Mouse (Mus musculus) hindbrain, postnatal 0 days (tissue): ENCODE results near the gene Adrb1. TPM values are rescaled to one million over a fixed set of nuclear protein-coding genes. Genes with fewer than 3 reads are reported as not detected.

Experiments used
- ATAC-seq: fragments of 200-750 bp; cut with Nextera tagmentation; 2 replicates; pipeline ENCODE4 v1.8.0; 2017; ENCODE audit warnings: mild to moderate bottlenecking, moderate TSS enrichment, moderate library complexity
- DNase-seq: peaks from one replicate; pipeline ENCODE4 v3.0.0-alpha.2; 2015; ENCODE audit warnings: low spot score
- H3K27ac ChIP-seq: fragments of 300-500 bp; sonication (generic); 2 replicates; pipeline ENCODE4 v1.5.1; 2014; ENCODE audit warnings: mild to moderate bottlenecking
- H3K27me3 ChIP-seq: fragments of 300-500 bp; sonication (generic); 2 replicates; pipeline ENCODE4 v1.6.1; 2014; ENCODE audit warnings: low read length, mixed read lengths; ENCODE audit not compliant: insufficient read depth
- H3K36me3 ChIP-seq: fragments of 300-500 bp; sonication (generic); 2 replicates; pipeline ENCODE4 v1.6.1; 2014; ENCODE audit warnings: low read length, mixed read lengths; ENCODE audit not compliant: insufficient read depth
- H3K4me1 ChIP-seq: fragments of 300-500 bp; sonication (generic); 2 replicates; pipeline ENCODE4 v1.6.1; 2014; ENCODE audit warnings: antibody characterized with exemption, low read length, mixed read lengths; ENCODE audit not compliant: insufficient read depth
- H3K4me2 ChIP-seq: fragments of 300-500 bp; sonication (generic); 2 replicates; pipeline ENCODE4 v1.6.1; 2014; ENCODE audit warnings: low read depth, mild to moderate bottlenecking, low read length, moderate library complexity, mixed read lengths
- H3K4me3 ChIP-seq: fragments of 300-500 bp; sonication (generic); 2 replicates; pipeline ENCODE4 v1.5.1; 2014; ENCODE audit warnings: low read length
- H3K9ac ChIP-seq: fragments of 300-500 bp; sonication (generic); replicated peaks from 2 replicates; pipeline ENCODE4 v1.6.1; 2014; ENCODE audit warnings: mild to moderate bottlenecking, low read length, moderate library complexity, mixed read lengths
- H3K9me3 ChIP-seq: fragments of 300-500 bp; sonication (generic); 2 replicates; pipeline ENCODE4 v1.6.1; 2016; ENCODE audit warnings: low read length, mixed read lengths
- CTCF ChIP-seq: IDR thresholded peaks from 2 replicates; pipeline ENCODE4 v1.5.1; 2016; ENCODE audit warnings: antibody characterized with exemption, control low read depth, low read depth
- WGBS: fragments of 180-500 bp; shearing (Covaris S2); extraction: QIAGEN DNeasy Blood & Tissue Kit; methylation state at CpG from one replicate; pipeline ENCODE4 v1.1.7; 2014; 5-methylcytosine and 5-hydroxymethylcytosine counted together
- polyA plus RNA-seq: library from polyadenylated mRNA; unstranded; fragments of >200 nt; fragmentation: Nextera tagmentation; extraction: Ambion mirVana; gene quantifications from 2 replicates; pipeline ENCODE4 v1.2.1, GENCODE M21; 2015
- total RNA-seq: library from RNA; depleted of rRNA; stranded (reverse); fragments of >200 nt; gene quantifications from 2 replicates; pipeline ENCODE4 v1.2.3, GENCODE M21; 2014; rRNA removed

Adrb1 gene
- total RNA-seq (3.2 and 7.0 TPM in 2 replicates), polyA plus RNA-seq (1.7 and 2.1 TPM in 2 replicates)

DNA sequence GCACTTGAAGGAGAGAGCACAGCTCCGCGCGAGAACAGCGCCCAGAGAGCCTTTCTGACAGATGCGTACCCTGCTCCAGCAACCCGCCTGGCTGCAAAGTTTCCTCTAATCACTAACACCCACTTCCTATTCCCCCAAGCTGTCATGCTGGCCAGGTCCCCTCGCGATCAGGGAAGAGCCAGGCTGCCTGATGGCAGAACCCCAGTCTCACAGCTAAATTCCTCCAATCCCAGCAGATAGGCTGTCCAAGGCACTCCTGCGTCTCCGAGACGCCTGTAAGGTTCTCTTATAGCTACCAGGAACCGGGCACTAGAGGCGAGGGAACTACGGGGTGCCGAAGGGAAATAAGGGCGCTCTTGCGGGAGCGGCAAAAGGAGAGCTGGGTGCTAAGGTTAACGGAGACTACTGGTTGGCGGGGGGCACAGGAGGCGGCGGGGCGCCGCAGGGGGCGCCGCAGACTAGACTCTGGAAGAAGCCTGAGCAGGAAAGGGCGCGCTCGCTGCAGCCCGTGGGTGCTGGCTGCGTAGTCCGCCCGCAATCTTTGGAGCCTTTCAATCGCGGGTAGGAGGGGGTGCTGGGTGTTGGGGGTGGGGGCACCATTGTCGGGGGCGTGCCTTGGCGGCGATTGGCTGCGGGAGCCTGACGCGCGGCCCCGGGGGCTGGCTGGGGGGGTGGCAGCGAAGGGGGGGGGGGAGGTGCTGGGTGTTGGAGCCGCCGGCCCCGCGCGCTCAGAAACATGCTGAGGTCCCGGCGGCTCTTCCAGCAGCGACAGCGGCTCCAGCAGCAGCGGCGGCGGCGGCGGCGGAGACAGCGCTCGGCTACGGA is at the start of gene Adrb1:
Adrb1 (plus strand) TSS at position 813 of the 825 bp plus-strand sequence.
- peak; percentile 75 for ATAC-seq
- H3K27me3 ChIP-seq, result peaks cover 7% of the 10 kb centered on the region
- WGBS, result under 1% methylated on average over 48 of the region's 63 CpGs
- H3K9me3 ChIP-seq, result no peaks in the 10 kb centered on the region
- peak; percentile 82 for DNase-seq
- peak within 1 kb of the TSS; percentile 89 for H3K4me2 ChIP-seq
- no peak for TF ChIP-seq CTCF
- H3K36me3 ChIP-seq, result no peaks in the 10 kb centered on the region
- H3K27ac ChIP-seq, result peak within 1 kb of the TSS; percentile 72
- H3K9ac ChIP-seq, result peak within 1 kb of the TSS; percentile 65
- H3K4me1 ChIP-seq, result peaks cover 8% of the 10 kb centered on the region
- peak within 1 kb of the TSS; percentile 62 for H3K4me3 ChIP-seq

- no peak for ATAC-seq
- Histone ChIP-seq H3K27me3 (no peaks in the 10 kb centered on the region), H3K36me3 (no peaks in the 10 kb centered on the region), H3K9ac (no peak overlapping the region), H3K27ac (no peak overlapping the region), H3K4me1 (no peaks in the 10 kb centered on the region), H3K4me2 (no peak overlapping the region), H3K9me3 (no peaks in the 10 kb centered on the region), H3K4me3 (no peak overlapping the region)
- DNase-seq, result no peak
- WGBS, result 90% methylated on average over 5 of the region's 5 CpGs
- no peak for TF ChIP-seq CTCF
Observed at GRCm38 (mm10) chr19:56675690-56676089, 46.3 kb upstream of the Adrb1 start.

DNA sequence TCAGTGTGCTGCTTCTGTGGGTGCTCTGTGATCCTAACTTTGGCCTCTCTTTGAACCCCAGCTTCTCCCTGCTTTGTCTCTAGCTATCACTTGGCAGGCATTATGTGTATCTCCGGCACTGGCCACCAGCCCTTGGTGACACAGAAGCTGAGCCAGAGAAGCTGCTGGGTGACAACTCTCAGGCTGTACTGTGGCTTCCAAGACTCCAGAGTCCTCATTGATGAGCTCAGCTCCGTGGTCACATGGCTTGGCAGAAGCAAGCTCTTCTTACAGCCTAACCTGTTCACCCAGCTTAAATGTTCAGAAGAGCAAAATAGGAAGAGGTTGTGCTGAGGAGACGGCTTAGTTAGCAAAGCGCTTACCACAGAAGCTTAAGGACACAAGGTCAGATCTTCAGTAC is 45.5 kb upstream of the Adrb1 start:
- TF ChIP-seq CTCF, result no peak
- H3K4me3 ChIP-seq, result no peak overlapping the region

DNA sequence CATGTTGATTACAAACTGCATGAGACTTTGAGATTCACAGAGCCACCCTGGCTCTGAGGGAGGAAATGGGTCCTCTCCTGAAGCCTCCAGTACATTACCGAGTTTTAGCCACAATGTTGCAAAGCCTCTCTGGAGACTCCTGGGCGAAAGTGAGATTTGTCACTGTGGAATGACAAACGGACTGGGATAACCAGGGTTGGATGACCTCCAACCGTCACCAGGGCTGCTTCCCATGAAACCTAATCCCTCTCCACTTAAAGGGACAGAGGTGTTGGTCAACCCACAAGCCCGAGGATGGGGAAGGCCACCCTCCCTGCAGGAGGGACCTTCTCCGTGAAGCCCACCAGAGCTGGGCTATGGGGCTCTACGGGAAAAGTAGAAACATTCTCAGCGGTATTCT is 44.4 kb upstream of the Adrb1 start:
- TF ChIP-seq CTCF, result no peak
- H3K4me3 ChIP-seq, result no peak overlapping the region
- H3K36me3 ChIP-seq, result no peaks in the 10 kb centered on the region
- no peaks in the 10 kb centered on the region for H3K9me3 ChIP-seq
- H3K4me1 ChIP-seq, result no peaks in the 10 kb centered on the region
- WGBS, result 52% methylated on average over 8 of the region's 8 CpGs
- H3K27me3 ChIP-seq, result no peaks in the 10 kb centered on the region
- H3K9ac ChIP-seq, result no peak overlapping the region
- DNase-seq, result no peak
- no peak overlapping the region for H3K27ac ChIP-seq
- no peak for ATAC-seq
- no peak overlapping the region for H3K4me2 ChIP-seq

More for the DNA sequence above, 45.5 kb upstream of the Adrb1 start:
- H3K27ac ChIP-seq, result no peak overlapping the region
- WGBS, result 81% methylated on average over 4 of the region's 4 CpGs
- H3K36me3 ChIP-seq, result no peaks in the 10 kb centered on the region
- no peaks in the 10 kb centered on the region for H3K9me3 ChIP-seq
- no peaks in the 10 kb centered on the region for H3K4me1 ChIP-seq
- no peak overlapping the region for H3K9ac ChIP-seq
- DNase-seq (no peak), ATAC-seq (no peak)
- no peak overlapping the region for H3K4me2 ChIP-seq
- no peaks in the 10 kb centered on the region for H3K27me3 ChIP-seq

- no peak overlapping the region for H3K4me3 ChIP-seq
- DNase-seq (no peak), ATAC-seq (no peak)
- H3K27me3 ChIP-seq, result no peaks in the 10 kb centered on the region
- H3K9me3 ChIP-seq, result no peaks in the 10 kb centered on the region
- no peaks in the 10 kb centered on the region for H3K36me3 ChIP-seq
- no peak for TF ChIP-seq CTCF
- H3K9ac ChIP-seq, result no peak overlapping the region
- no peak overlapping the region for H3K27ac ChIP-seq
- no peak overlapping the region for H3K4me2 ChIP-seq
- H3K4me1 ChIP-seq, result no peaks in the 10 kb centered on the region
- 86% methylated on average over 9 of the region's 9 CpGs for WGBS
Observed at GRCm38 (mm10) chr19:56678516-56678915, 43.5 kb upstream of the Adrb1 start.

DNA sequence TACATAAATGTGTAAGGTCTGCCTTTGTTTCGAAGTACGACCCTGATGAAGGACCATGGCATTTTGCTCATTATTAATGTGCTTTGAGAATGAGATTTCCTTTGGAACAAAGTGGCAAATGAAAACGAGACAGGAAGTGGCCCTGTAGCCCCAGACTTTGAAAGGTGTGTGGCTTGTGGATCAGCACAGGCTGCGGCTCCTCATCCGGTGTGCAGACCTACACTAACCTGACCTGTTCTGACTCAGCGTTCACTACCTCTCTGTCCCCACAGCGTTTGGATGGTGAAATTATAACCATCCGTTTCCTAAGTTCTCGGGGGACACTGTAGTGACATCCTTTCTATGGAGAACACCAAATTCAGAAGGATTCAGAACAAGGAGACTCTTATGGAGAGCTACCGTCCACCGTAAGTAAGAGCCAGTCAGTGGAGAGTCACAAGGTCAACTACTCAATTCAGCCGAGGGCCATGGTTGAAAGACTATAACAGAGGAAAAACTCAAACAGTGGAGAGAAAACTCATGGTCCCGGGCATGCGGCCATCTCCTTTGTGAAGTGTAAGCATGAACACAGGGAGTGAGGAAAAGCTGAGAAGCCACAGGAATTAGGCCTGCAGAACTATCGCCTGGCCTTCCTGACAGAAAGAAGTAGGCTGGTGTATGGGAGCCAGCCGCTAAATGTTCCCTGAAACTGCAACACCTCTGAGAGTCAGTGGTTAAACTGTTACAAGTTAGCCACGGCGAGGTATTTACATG is 42.6 kb upstream of the Adrb1 start:
- H3K27me3 ChIP-seq, result no peaks in the 10 kb centered on the region
- no peaks in the 10 kb centered on the region for H3K9me3 ChIP-seq
- DNase-seq, result peak; percentile 42
- WGBS, result 75% methylated on average over 18 of the region's 18 CpGs
- no peak overlapping the region for H3K9ac ChIP-seq
- no peaks in the 10 kb centered on the region for H3K36me3 ChIP-seq
- ATAC-seq, result no peak
- no peak overlapping the region for H3K4me3 ChIP-seq
- no peak overlapping the region for H3K4me2 ChIP-seq
- H3K27ac ChIP-seq, result no peak overlapping the region
- H3K4me1 ChIP-seq, result no peaks in the 10 kb centered on the region
- TF ChIP-seq CTCF, result no peak
